Mouse (Mus musculus) heart, postnatal 0 days (tissue): ENCODE results near the gene Gpm6b.

Experiments
- CTCF ChIP-seq: IDR thresholded peaks from 2 replicates; pipeline ENCODE4 v1.5.1; 2016; ENCODE audit warnings: antibody characterized with exemption, control low read depth, low read depth
- EP300 ChIP-seq: IDR thresholded peaks from 2 replicates; pipeline ENCODE4 v1.6.1; 2016; ENCODE audit warnings: antibody characterized with exemption, low read depth

DNA sequence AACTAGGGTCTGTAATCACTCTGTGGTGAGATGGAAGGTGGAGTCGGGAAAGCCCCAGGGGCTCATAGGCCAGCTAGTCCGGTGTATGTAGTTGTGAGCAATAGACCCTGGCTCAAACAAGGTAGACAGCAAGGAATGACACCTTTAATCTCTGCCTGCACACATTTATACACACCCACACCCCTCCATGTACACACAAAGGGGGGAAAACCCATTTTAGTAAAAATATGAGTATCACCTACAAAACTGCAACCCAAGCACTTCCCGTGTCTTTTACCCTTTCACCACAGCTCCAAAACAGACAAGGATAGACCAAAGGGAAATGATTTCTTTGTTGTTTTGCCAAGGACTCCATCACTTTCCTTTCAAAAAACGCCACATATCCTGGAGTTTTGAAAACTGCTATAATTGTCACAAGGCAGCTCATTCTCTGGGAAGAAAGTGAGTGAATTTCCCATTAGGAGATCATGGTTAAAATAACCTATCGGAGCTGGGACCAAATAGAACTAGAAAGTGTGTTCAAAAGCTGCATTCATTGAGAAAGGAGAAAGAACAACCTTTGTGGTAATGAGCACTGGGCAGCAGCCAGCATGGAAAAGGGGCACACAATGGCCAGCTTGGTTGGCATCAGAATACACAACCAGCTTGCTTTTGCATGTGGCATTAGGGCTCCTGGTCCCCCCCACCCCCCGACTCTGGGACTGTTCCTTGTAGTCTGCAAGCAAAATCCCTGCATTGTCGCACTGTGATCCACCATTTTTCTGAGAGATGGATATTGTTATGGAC, 68.9 kb downstream of the Gpm6b start:
- TF ChIP-seq CTCF (no peak), EP300 (no peak)
